Mouse (Mus musculus) ES-Bruce4 (cell line): ENCODE measurements at regions not wholly inside any gene's neighbourhood (a gene's known extent, or its start where the extent isn't known, plus 50 kb on each side); places are given as distances from the start of the nearest gene placed in this dataset.

Experiments
- H3K27ac ChIP-seq: 2 replicates; pipeline ENCODE4 v1.5.1; 2012; ENCODE audit warnings: low read length, inconsistent platforms; ENCODE audit not compliant: insufficient read depth
- H3K27me3 ChIP-seq: 2 replicates; pipeline ENCODE4 v1.6.1; 2012; ENCODE audit warnings: mild to moderate bottlenecking, low read length, inconsistent platforms; ENCODE audit not compliant: control insufficient read depth, poor library complexity, insufficient read depth, severe bottlenecking
- H3K36me3 ChIP-seq: 2 replicates; pipeline ENCODE4 v1.6.1; 2012; ENCODE audit warnings: inconsistent platforms, mild to moderate bottlenecking, low read length, moderate library complexity; ENCODE audit not compliant: control insufficient read depth, poor library complexity, insufficient read depth, severe bottlenecking
- H3K4me1 ChIP-seq: one replicate; pipeline ENCODE4 v1.8.1; 2011; ENCODE audit warnings: low read length; ENCODE audit not compliant: control insufficient read depth, insufficient read depth
- H3K4me3 ChIP-seq: 2 replicates; pipeline ENCODE4 v1.5.1; 2011; ENCODE audit warnings: low read depth, mild to moderate bottlenecking, low read length
- H3K9ac ChIP-seq: 2 replicates; pipeline ENCODE4 v1.6.1; 2012; ENCODE audit warnings: low read depth, mild to moderate bottlenecking, inconsistent platforms; ENCODE audit not compliant: poor library complexity, severe bottlenecking
- H3K9me3 ChIP-seq: replicated peaks from 2 replicates; pipeline ENCODE4 v1.6.1; 2012; ENCODE audit warnings: mild to moderate bottlenecking, low read length, inconsistent platforms; ENCODE audit not compliant: control insufficient read depth, poor library complexity, insufficient read depth, severe bottlenecking
- CTCF ChIP-seq: IDR thresholded peaks from one replicate; pipeline ENCODE4 v1.8.1; 2011; ENCODE audit warnings: low read depth, low read length
- EP300 ChIP-seq: IDR thresholded peaks from 2 replicates; pipeline ENCODE4 v1.6.1; 2011; ENCODE audit warnings: low read depth, low read length; ENCODE audit not compliant: insufficient read depth
- POLR2A ChIP-seq: IDR thresholded peaks from one replicate; pipeline ENCODE4 v1.8.1; 2011; ENCODE audit warnings: low read length; ENCODE audit not compliant: insufficient read depth

DNA sequence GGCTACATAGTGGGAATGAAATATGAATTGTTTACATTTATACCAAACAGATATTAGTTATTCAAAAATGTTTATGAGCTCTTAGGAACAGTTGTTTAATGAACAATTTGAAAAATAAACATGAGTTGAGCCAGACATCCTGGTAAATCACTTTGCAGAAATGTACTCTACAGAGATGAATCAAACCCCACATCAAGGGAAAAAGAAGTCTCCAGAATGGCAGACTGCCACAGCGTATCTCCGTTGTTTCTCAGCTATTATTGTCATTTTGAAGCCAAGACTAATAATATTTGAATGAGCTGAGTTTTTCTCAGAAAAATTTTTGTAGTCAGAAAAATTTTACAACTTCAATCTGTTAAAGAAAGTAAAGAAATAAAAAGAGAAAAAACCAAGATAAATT is 1253.1 kb downstream of the Pcdh18 start:
- Histone ChIP-seq H3K4me1 (no peaks in the 10 kb centered on the region), H3K9me3 (no peaks in the 10 kb centered on the region), H3K27ac (no peak overlapping the region), H3K9ac (no peak overlapping the region), H3K36me3 (no peaks in the 10 kb centered on the region), H3K4me3 (no peak overlapping the region), H3K27me3 (no peaks in the 10 kb centered on the region)
- TF ChIP-seq POLR2A (no peak), EP300 (no peak), CTCF (no peak)

DNA sequence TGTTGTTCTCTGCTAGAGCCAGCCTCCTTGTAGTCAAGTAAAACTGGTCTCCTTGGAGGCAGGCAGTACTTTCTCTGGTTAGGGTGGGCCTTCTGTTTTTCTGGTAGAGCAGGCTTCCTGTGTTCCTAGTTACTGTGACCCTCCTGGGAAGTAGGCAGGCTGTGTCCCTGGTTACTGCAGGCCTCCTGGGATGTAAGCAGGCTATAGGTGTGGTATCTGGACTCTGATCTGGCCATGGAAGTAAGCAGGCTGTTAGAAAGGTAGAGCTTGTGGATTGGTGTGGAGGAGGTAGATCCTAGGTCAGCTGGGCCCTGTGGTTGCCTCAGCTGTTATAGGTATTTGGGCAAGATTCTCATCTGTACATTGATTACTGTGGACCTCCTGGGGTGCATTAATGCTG is 1292.4 kb downstream of the Pcdh18 start:
- TF ChIP-seq EP300, result no peak
- no peak for TF ChIP-seq POLR2A
- TF ChIP-seq CTCF, result no peak
- Histone ChIP-seq H3K9me3 (no peaks in the 10 kb centered on the region), H3K4me1 (no peaks in the 10 kb centered on the region), H3K9ac (no peak overlapping the region), H3K27ac (no peak overlapping the region), H3K4me3 (no peak overlapping the region), H3K27me3 (no peaks in the 10 kb centered on the region), H3K36me3 (no peaks in the 10 kb centered on the region)

DNA sequence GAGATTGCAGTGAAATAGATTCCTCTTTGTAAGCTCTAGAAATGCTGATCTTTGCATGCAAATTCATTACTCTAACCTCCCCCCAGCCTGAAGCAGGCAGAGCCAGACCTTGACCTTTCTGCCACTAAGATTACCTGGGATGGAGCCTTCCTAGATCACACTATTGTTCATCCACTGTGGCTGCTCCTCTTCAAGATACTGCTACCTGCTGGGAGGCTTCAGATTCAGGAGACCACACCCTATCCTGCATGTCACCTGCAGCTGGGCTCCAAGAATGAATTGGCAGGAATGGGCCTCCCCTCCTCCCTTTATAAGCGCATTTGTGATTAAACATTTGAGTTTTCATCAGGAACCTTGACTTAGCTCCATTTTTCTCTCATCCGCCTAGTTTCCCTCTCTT is 1315.2 kb downstream of the Pcdh18 start:
- TF ChIP-seq POLR2A (no peak), EP300 (peak; percentile 54; the same call in 1 of the 2 replicates)
- H3K9me3 ChIP-seq, result no peaks in the 10 kb centered on the region
- H3K36me3 ChIP-seq, result no peaks in the 10 kb centered on the region
- no peaks in the 10 kb centered on the region for H3K27me3 ChIP-seq
- H3K4me1 ChIP-seq, result no peaks in the 10 kb centered on the region
- H3K4me3 ChIP-seq, result no peak overlapping the region
- no peak overlapping the region for H3K9ac ChIP-seq
- H3K27ac ChIP-seq, result no peak overlapping the region

DNA sequence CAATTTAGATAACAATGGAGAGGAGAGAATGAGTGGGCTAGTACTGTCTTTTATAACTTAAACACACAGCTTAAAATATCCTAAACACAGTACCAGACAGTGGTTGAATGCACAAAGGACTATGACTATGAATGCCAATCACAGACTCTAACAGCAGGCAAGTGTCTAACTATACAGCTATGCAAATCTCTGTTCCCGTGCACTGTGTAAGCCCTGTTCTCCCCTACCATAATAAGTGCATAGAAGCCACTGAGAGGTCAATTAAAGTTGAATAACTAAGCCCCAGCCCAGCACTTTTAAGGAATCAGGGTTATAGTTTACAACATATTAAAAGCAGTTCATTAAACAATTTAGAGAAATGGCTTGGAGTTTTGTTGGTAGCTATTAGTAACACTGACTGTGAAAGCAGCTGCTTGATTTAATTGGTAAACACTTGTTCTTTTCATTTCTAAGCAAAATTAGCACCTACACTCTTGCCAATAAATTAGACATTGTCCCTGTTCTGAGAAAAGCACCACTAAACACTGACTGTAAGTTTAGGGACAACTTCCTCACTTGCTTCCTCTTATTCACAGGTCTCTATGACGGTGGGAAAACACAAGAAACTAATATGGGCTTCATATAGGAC is 1327.6 kb downstream of the Pcdh18 start:
- H3K27me3 ChIP-seq, result peaks cover 2% of the 10 kb centered on the region; the same call in 1 of the 2 replicates
- H3K4me3 ChIP-seq, result no peak overlapping the region

DNA sequence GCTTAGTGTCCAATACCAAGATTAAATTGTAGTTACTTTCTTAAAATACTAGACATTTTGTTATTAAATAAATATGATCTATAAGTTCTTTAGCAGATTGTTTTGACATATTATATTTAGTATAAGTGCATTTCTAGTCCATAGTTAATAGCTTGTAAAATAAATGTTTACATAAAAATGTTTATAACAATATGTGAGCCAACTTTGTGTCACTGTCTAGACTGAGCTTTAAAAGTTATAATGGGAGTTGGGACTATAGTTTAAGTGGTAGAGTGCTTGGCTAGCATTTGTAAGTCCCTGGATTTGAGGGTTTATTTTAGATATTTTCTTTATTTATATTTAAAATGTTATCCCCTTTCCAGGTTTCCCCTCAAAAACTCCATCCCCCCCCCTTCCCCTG is 1367.3 kb downstream of the Pcdh18 start:
- Histone ChIP-seq H3K4me3 (no peak overlapping the region), H3K9me3 (no peaks in the 10 kb centered on the region), H3K4me1 (no peaks in the 10 kb centered on the region), H3K27ac (no peak overlapping the region), H3K27me3 (no peaks in the 10 kb centered on the region), H3K36me3 (no peaks in the 10 kb centered on the region), H3K9ac (no peak overlapping the region)
- TF ChIP-seq POLR2A, result no peak
- TF ChIP-seq EP300, result no peak
- no peak for TF ChIP-seq CTCF

More for the DNA sequence above, 1327.6 kb downstream of the Pcdh18 start:
- H3K9ac ChIP-seq, result no peak overlapping the region
- H3K36me3 ChIP-seq, result no peaks in the 10 kb centered on the region
- H3K4me1 ChIP-seq, result no peaks in the 10 kb centered on the region
- no peak overlapping the region for H3K27ac ChIP-seq
- TF ChIP-seq CTCF (no peak), POLR2A (no peak), EP300 (no peak)
- no peaks in the 10 kb centered on the region for H3K9me3 ChIP-seq
